Mouse (Mus musculus): ENCODE data around the gene Pla2g2e. TPM values are rescaled to one million over a fixed set of nuclear protein-coding genes. Genes with fewer than 3 reads are reported as not detected.
"Not testable (repeated sequence)": the region's sequence is repeated elsewhere in the genome, so short reads cannot be mapped to it uniquely, and the experiment has no call there.

Gene Pla2g2e
- polyA plus RNA-seq, 1 experiment from 2014 or later: 3.7 TPM

GRCm38 (mm10) chr4:138866413-138866812, 11.3 kb upstream of the Pla2g2e start:
- 8% methylated on average over 7 of the region's 7 CpGs for WGBS (ENCODE audit: missing documents)
- H3K36me3 ChIP-seq (ENCODE audit: inconsistent target): no peaks in the 10 kb centered on the region
- H3K27ac ChIP-seq: peak overlapping the region; percentile 82
- no peak overlapping the region for H3K4me3 ChIP-seq (ENCODE audit: inconsistent target)
- no peaks in the 10 kb centered on the region for H3K79me2 ChIP-seq (ENCODE audit: inconsistent target)

GRCm38 (mm10) chr4:138868666-138869065, 9.1 kb upstream of the Pla2g2e start:
- WGBS (ENCODE audit: missing documents): 75% methylated on average over 8 of the region's 8 CpGs
- no peaks in the 10 kb centered on the region for H3K36me3 ChIP-seq (ENCODE audit: inconsistent target)
- no peak overlapping the region for H3K27ac ChIP-seq
- H3K4me3 ChIP-seq (ENCODE audit: inconsistent target): no peak overlapping the region
- H3K79me2 ChIP-seq (ENCODE audit: inconsistent target): no peaks in the 10 kb centered on the region

- WGBS (ENCODE audit: missing documents): 93% methylated on average over 6 of the region's 6 CpGs
- Histone ChIP-seq H3K4me3 (ENCODE audit: inconsistent target) (no peak within 1 kb of the TSS), H3K27ac (no peak within 1 kb of the TSS), H3K79me2 (ENCODE audit: inconsistent target) (no peaks in the 10 kb centered on the region), H3K36me3 (ENCODE audit: inconsistent target) (no peaks in the 10 kb centered on the region)
Observed at GRCm38 (mm10) chr4:138873864-138874263, 3.9 kb upstream of the Pla2g2e start, which contains the start of gene Gm13030. TSS of gene Gm13030 (minus strand) at chr4:138873964.

GRCm38 (mm10) chr4:138875275-138875674, 2.5 kb upstream of the Pla2g2e start:
- H3K79me2 ChIP-seq (ENCODE audit: inconsistent target); H3K27ac ChIP-seq; H3K36me3 ChIP-seq (ENCODE audit: inconsistent target); H3K4me3 ChIP-seq (ENCODE audit: inconsistent target): not testable (repeated sequence)
- WGBS (ENCODE audit: missing documents): 96% methylated on average over 2 of the region's 2 CpGs

- H3K36me3 ChIP-seq (ENCODE audit: inconsistent target): no peaks in the 10 kb centered on the region
- WGBS (ENCODE audit: missing documents): 92% methylated on average over 2 of the region's 2 CpGs
- no peak overlapping the region for H3K27ac ChIP-seq
- H3K79me2 ChIP-seq (ENCODE audit: inconsistent target): no peaks in the 10 kb centered on the region
- no peak overlapping the region for H3K4me3 ChIP-seq (ENCODE audit: inconsistent target)
Observed at GRCm38 (mm10) chr4:138875986-138876385, 1.8 kb upstream of the Pla2g2e start.

GRCm38 (mm10) chr4:138878783-138879182, 1.0 kb downstream of the Pla2g2e start:
- Histone ChIP-seq H3K4me3 (ENCODE audit: inconsistent target) (no peak overlapping the region), H3K79me2 (ENCODE audit: inconsistent target) (no peaks in the 10 kb centered on the region), H3K36me3 (ENCODE audit: inconsistent target) (no peaks in the 10 kb centered on the region), H3K27ac (peak overlapping the region; percentile 65; the same call in 1 of the 2 replicates)
- WGBS (ENCODE audit: missing documents): 85% methylated on average over 8 of the region's 8 CpGs

GRCm38 (mm10) chr4:138879808-138880207, 2.1 kb downstream of the Pla2g2e start:
- no peak overlapping the region for H3K4me3 ChIP-seq (ENCODE audit: inconsistent target)
- 84% methylated on average over 9 of the region's 11 CpGs for WGBS (ENCODE audit: missing documents)

GRCm38 (mm10) chr4:138880811-138881584, 3.3 kb downstream of the Pla2g2e start:
- H3K4me3 ChIP-seq (ENCODE audit: inconsistent target): no peak overlapping the region
- no peaks in the 10 kb centered on the region for H3K79me2 ChIP-seq (ENCODE audit: inconsistent target)
- H3K27ac ChIP-seq: no peak overlapping the region
- 76% methylated on average over 7 of the region's 7 CpGs for WGBS (ENCODE audit: missing documents)
- H3K36me3 ChIP-seq (ENCODE audit: inconsistent target): no peaks in the 10 kb centered on the region

More at GRCm38 (mm10) chr4:138879808-138880207, 2.1 kb downstream of the Pla2g2e start:
- H3K36me3 ChIP-seq (ENCODE audit: inconsistent target): no peaks in the 10 kb centered on the region
- no peaks in the 10 kb centered on the region for H3K79me2 ChIP-seq (ENCODE audit: inconsistent target)
- no peak overlapping the region for H3K27ac ChIP-seq

GRCm38 (mm10) chr4:138882179-138882578, 4.4 kb downstream of the Pla2g2e start:
- WGBS (ENCODE audit: missing documents): 27% methylated on average over 15 of the region's 16 CpGs
- no peak overlapping the region for H3K4me3 ChIP-seq (ENCODE audit: inconsistent target)

GRCm38 (mm10) chr4:138884261-138884660, 6.5 kb downstream of the Pla2g2e start:
- Histone ChIP-seq H3K4me3 (ENCODE audit: inconsistent target) (no peak overlapping the region), H3K79me2 (ENCODE audit: inconsistent target) (no peaks in the 10 kb centered on the region), H3K27ac (no peak overlapping the region), H3K36me3 (ENCODE audit: inconsistent target) (no peaks in the 10 kb centered on the region)
- WGBS (ENCODE audit: missing documents): 0% methylated on average over 6 of the region's 6 CpGs

More at GRCm38 (mm10) chr4:138882179-138882578, 4.4 kb downstream of the Pla2g2e start:
- no peak overlapping the region for H3K27ac ChIP-seq
- H3K79me2 ChIP-seq (ENCODE audit: inconsistent target): no peaks in the 10 kb centered on the region
- H3K36me3 ChIP-seq (ENCODE audit: inconsistent target): no peaks in the 10 kb centered on the region

GRCm38 (mm10) chr4:138889165-138889564, 11.4 kb downstream of the Pla2g2e start:
- Histone ChIP-seq H3K79me2 (ENCODE audit: inconsistent target) (no peaks in the 10 kb centered on the region), H3K36me3 (ENCODE audit: inconsistent target) (no peaks in the 10 kb centered on the region; the same call in 1 of the 2 replicates), H3K27ac (no peak overlapping the region), H3K4me3 (ENCODE audit: inconsistent target) (no peak overlapping the region)
- WGBS (ENCODE audit: missing documents): 85% methylated on average over 7 of the region's 7 CpGs

- 82% methylated on average over 8 of the region's 8 CpGs for WGBS (ENCODE audit: missing documents)
- peaks cover 4% of the 10 kb centered on the region; the same call in 1 of the 2 replicates for H3K36me3 ChIP-seq (ENCODE audit: inconsistent target)
- no peak overlapping the region for H3K4me3 ChIP-seq (ENCODE audit: inconsistent target)
- H3K79me2 ChIP-seq (ENCODE audit: inconsistent target): no peaks in the 10 kb centered on the region
- no peak overlapping the region for H3K27ac ChIP-seq
Observed at GRCm38 (mm10) chr4:138889635-138890034, 11.9 kb downstream of the Pla2g2e start.

GRCm38 (mm10) chr4:138892655-138893054, 14.9 kb downstream of the Pla2g2e start:
- no peak overlapping the region for H3K4me3 ChIP-seq (ENCODE audit: inconsistent target)
- no peak overlapping the region for H3K27ac ChIP-seq
- WGBS (ENCODE audit: missing documents): 96% methylated on average over 5 of the region's 6 CpGs
- no peaks in the 10 kb centered on the region for H3K79me2 ChIP-seq (ENCODE audit: inconsistent target)
- H3K36me3 ChIP-seq (ENCODE audit: inconsistent target): peaks cover 29% of the 10 kb centered on the region; the same call in 1 of the 2 replicates

- H3K36me3 ChIP-seq (ENCODE audit: inconsistent target): peaks cover 41% of the 10 kb centered on the region; the same call in 1 of the 2 replicates
- not testable (repeated sequence) for H3K4me3 ChIP-seq (ENCODE audit: inconsistent target); H3K79me2 ChIP-seq (ENCODE audit: inconsistent target); H3K27ac ChIP-seq
- WGBS (ENCODE audit: missing documents): 97% methylated on average over 8 of the region's 11 CpGs
Observed at GRCm38 (mm10) chr4:138893789-138894188, 16.0 kb downstream of the Pla2g2e start.

- H3K4me3 ChIP-seq (ENCODE audit: inconsistent target): no peak overlapping the region
- H3K27ac ChIP-seq: no peak overlapping the region
- H3K79me2 ChIP-seq (ENCODE audit: inconsistent target): no peaks in the 10 kb centered on the region
- WGBS (ENCODE audit: missing documents): 69% methylated on average over 7 of the region's 7 CpGs
- peaks cover 76% of the 10 kb centered on the region for H3K36me3 ChIP-seq (ENCODE audit: inconsistent target)
Observed at GRCm38 (mm10) chr4:138899361-138899760, 21.6 kb downstream of the Pla2g2e start.

Measured in macrophage (primary cell).